Mouse (Mus musculus) kidney, embryonic 14.5 days (tissue): ENCODE measurements around the gene Sbf2. TPM values are rescaled to one million over a fixed set of nuclear protein-coding genes. Genes with fewer than 3 reads are reported as not detected.

ENCODE experiments used
- ATAC-seq: fragments of 200-750 bp; cut with Nextera tagmentation; 2 replicates; pipeline ENCODE4 v1.8.0; 2017; ENCODE audit warnings: moderate number of reproducible peaks, mild to moderate bottlenecking, moderate TSS enrichment, moderate library complexity; ENCODE audit not compliant: low FRiP score, low TSS enrichment
- H3K27ac ChIP-seq: fragments of 300-500 bp; sonication (generic); 2 replicates; pipeline ENCODE4 v1.5.1; 2014; ENCODE audit warnings: low read depth, mild to moderate bottlenecking, low read length, moderate library complexity, mixed read lengths
- H3K27me3 ChIP-seq: fragments of 300-500 bp; sonication (generic); 2 replicates; pipeline ENCODE4 v1.6.1; 2014; ENCODE audit warnings: mild to moderate bottlenecking, low read length; ENCODE audit not compliant: control insufficient read depth, insufficient read depth
- H3K36me3 ChIP-seq: fragments of 300-500 bp; sonication (generic); 2 replicates; pipeline ENCODE4 v1.6.1; 2014; ENCODE audit warnings: low read length, mixed read lengths; ENCODE audit not compliant: control insufficient read depth, insufficient read depth
- H3K4me1 ChIP-seq: fragments of 300-500 bp; sonication (generic); 2 replicates; pipeline ENCODE4 v1.6.1; 2014; ENCODE audit warnings: low read length, mixed read lengths; ENCODE audit not compliant: control insufficient read depth, insufficient read depth
- H3K4me2 ChIP-seq: fragments of 300-500 bp; sonication (generic); replicated peaks from 2 replicates; pipeline ENCODE4 v1.6.1; 2014; ENCODE audit warnings: low read depth, mild to moderate bottlenecking, low read length
- H3K4me3 ChIP-seq: fragments of 300-500 bp; sonication (generic); 2 replicates; pipeline ENCODE4 v1.5.1; 2014; ENCODE audit warnings: mild to moderate bottlenecking, low read length
- H3K9ac ChIP-seq: fragments of 300-500 bp; sonication (generic); 2 replicates; pipeline ENCODE4 v1.6.1; 2014; ENCODE audit warnings: low read depth, mild to moderate bottlenecking, low read length, moderate library complexity
- H3K9me3 ChIP-seq: fragments of 300-500 bp; sonication (generic); 2 replicates; pipeline ENCODE4 v1.6.1; 2016; ENCODE audit warnings: low read length; ENCODE audit not compliant: control insufficient read depth
- WGBS: fragments of 180-500 bp; shearing (Covaris S2); extraction: QIAGEN DNeasy Blood & Tissue Kit; methylation state at CpG from one replicate; pipeline ENCODE4 v1.1.7; 2014; 5-methylcytosine and 5-hydroxymethylcytosine counted together
- polyA plus RNA-seq: library from polyadenylated mRNA; unstranded; fragments of >200 nt; fragmentation: Nextera tagmentation; extraction: Ambion mirVana; gene quantifications from 2 replicates; pipeline ENCODE4 v1.2.1, GENCODE M21; 2014

Gene Sbf2
- polyA plus RNA-seq, 1 experiment from 2014 or later, result 44.6 TPM

DNA sequence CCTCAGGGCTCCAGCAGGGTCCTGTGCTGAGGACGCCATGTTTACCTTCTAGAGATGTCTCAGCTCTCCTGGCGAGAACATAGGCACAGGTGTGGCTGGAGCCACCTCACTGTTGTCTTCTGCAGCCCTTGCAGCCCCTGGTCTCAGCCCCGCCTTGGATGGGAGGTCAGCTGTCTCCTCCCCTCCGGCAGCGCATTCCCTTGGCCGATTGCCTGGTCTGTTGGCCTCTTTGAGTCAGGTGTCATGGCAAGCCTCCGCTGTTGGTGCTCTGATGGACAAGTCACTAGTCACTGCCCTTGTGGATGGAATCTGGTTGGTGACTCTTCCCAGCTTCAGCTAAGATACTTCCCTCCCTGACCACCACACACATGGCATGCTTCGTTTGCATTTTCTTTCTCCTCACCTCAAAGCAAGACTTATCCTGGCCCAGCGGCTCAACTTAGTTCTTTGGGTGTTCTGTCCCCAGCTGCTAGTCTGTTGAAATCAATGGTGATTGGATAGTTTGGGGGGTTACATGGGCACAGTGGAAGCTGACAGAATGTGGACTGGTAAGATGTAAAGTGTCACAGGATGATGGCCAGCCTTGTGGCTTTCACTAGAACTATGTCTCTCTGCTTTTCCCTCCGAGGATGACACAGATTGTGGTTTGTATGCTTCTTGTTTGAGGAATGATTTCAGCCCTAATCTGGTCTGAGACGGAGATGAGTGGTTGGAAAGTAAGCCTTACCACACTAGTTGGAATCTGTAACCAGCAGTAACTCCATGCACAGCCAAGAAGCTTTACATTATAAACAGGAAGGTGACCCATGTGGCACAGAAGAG lies 333.1 kb downstream of the Sbf2 start:
- Histone ChIP-seq H3K36me3 (peaks cover 35% of the 10 kb centered on the region), H3K4me1 (no peaks in the 10 kb centered on the region), H3K9ac (no peak overlapping the region), H3K9me3 (no peaks in the 10 kb centered on the region), H3K4me3 (no peak overlapping the region), H3K4me2 (no peak overlapping the region), H3K27ac (no peak overlapping the region), H3K27me3 (no peaks in the 10 kb centered on the region)
- WGBS, result 88% methylated on average over 11 of the region's 11 CpGs
- no peak for ATAC-seq

DNA sequence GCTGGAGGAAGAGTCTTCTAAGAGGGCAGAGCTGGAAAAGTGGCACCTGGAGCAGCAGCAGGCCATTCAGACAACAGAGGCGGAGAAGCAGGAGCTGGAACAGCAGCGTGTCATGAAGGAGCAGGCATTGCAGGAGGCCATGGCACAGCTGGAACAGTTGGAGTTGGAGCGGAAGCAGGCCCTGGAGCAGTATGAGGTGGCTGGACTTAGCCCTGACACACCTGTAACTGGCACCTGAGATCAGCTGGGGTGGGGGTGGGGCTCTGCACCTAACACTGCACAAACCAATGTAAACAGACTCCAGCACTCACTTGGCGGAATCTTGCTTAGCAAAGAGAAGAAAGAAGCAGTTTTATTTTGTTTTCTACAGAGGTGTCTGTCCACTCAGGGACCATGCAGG lies 335.5 kb downstream of the Sbf2 start:
- Histone ChIP-seq H3K9ac (no peak overlapping the region), H3K9me3 (no peaks in the 10 kb centered on the region), H3K4me2 (no peak overlapping the region), H3K27me3 (no peaks in the 10 kb centered on the region), H3K4me1 (no peaks in the 10 kb centered on the region), H3K27ac (no peak overlapping the region), H3K36me3 (peaks cover 56% of the 10 kb centered on the region), H3K4me3 (no peak overlapping the region)
- WGBS, result 91% methylated on average over 4 of the region's 4 CpGs
- ATAC-seq, result no peak

DNA sequence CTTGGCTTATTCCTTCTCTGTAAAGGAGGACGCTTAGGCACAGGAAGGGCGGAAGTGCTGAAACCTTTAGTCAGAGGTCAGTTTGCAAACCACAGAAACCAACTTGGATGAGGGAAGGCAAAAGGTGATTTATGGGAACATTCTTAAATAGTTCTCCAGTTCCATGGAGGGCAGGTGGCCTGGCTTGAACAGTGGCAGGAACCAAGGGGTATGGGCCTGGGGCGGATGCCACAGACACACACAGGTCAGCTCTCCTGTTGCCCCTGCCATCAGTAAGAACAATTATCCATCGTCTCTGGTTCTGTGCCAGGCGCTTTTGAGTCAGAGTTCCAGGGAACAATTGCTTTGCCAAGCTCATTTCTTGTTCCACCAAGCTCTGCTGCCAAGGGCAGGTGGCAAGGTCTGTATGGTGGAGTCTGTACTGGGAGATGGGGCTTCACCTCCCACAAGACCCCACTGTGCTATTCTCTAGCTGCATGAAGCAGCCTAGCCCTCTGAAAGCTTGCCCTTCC lies 336.9 kb downstream of the Sbf2 start:
- Histone ChIP-seq H3K4me3 (no peak overlapping the region), H3K36me3 (peaks cover 66% of the 10 kb centered on the region), H3K9ac (no peak overlapping the region), H3K27ac (no peak overlapping the region), H3K27me3 (no peaks in the 10 kb centered on the region), H3K4me1 (no peaks in the 10 kb centered on the region), H3K9me3 (no peaks in the 10 kb centered on the region), H3K4me2 (no peak overlapping the region)
- ATAC-seq, result no peak
- WGBS, result 77% methylated on average over 5 of the region's 5 CpGs

DNA sequence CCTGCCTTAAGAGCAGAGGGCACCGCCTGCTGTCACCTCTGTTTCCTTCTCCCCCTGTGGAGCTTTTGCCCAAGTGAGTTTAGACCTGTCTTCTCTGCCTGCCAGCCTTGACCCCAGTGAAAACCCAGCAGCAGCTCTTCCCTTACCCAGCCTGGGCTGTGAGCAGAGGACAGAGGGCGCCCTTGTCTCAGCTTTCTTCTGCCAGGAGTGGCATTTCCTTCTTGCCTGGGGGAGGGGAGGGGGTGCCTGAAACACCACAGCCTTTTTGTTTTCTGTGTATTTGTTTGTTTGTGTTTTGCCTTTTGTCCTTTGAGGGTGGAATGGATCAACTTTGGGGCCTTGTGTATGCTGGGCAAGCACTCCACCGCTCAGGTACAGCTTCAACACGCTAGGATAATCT lies 342.3 kb downstream of the Sbf2 start:
- Histone ChIP-seq H3K36me3 (peaks cover 46% of the 10 kb centered on the region), H3K9me3 (no peaks in the 10 kb centered on the region), H3K27me3 (no peaks in the 10 kb centered on the region), H3K27ac (peak overlapping the region; percentile 74), H3K4me2 (no peak overlapping the region), H3K9ac (no peak overlapping the region), H3K4me1 (no peaks in the 10 kb centered on the region; the same call in 1 of the 2 replicates), H3K4me3 (no peak overlapping the region)
- ATAC-seq, result peak; percentile 28; the same call in 1 of the 2 replicates
- WGBS, result 85% methylated on average over 4 of the region's 4 CpGs

DNA sequence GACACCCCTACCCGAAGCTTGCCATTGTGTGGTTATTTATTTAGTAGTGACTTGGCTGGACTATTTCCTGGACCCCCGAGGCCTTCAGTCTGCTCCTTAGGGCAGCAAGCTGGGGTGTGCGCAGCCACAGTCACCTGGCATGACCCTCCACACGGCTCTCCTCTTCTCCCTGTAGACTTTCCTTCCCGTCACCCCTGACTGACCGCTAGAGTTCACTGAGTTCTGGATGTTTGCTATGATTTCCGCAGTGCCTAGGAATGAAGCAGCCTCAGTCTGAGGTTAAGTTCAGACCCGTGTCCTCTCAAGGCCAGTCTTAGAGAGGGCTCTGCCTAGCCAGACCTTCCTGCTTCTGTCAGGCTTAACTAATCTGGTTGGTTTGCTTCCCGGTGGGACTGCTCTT lies 342.9 kb downstream of the Sbf2 start:
- Histone ChIP-seq H3K27ac (peak overlapping the region; percentile 74; the same call in 1 of the 2 replicates), H3K36me3 (peaks cover 46% of the 10 kb centered on the region), H3K9ac (no peak overlapping the region), H3K4me3 (no peak overlapping the region), H3K4me1 (no peaks in the 10 kb centered on the region; the same call in 1 of the 2 replicates), H3K4me2 (no peak overlapping the region), H3K27me3 (no peaks in the 10 kb centered on the region), H3K9me3 (no peaks in the 10 kb centered on the region)
- 32% methylated on average over 9 of the region's 9 CpGs for WGBS
- peak; percentile 75 for ATAC-seq

DNA sequence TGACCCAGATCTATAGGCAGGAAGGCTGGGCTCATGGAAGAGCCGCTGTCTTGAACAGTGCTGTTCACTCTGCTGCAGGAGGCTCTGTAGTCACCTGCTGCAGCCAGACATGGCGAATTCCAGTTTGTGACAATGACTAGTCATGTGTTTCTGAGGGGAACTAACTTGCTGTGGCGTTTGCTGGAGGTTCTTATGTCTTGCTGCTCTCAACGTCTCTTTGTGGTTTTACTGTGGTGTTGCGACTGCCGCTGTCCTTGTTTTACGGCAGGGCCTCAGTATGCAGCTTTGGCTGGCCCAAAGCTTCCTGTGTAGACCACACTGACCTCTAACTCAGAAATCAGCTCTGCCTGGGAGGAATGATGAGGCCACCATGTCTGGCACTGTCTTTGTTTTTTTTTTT lies 344.3 kb downstream of the Sbf2 start:
- Histone ChIP-seq H3K9me3 (no peaks in the 10 kb centered on the region), H3K4me1 (no peaks in the 10 kb centered on the region; the same call in 1 of the 2 replicates), H3K27ac (no peak overlapping the region), H3K4me3 (no peak overlapping the region), H3K4me2 (no peak overlapping the region), H3K36me3 (peaks cover 36% of the 10 kb centered on the region), H3K9ac (no peak overlapping the region), H3K27me3 (no peaks in the 10 kb centered on the region)
- ATAC-seq, result no peak
- 81% methylated on average over 7 of the region's 7 CpGs for WGBS

DNA sequence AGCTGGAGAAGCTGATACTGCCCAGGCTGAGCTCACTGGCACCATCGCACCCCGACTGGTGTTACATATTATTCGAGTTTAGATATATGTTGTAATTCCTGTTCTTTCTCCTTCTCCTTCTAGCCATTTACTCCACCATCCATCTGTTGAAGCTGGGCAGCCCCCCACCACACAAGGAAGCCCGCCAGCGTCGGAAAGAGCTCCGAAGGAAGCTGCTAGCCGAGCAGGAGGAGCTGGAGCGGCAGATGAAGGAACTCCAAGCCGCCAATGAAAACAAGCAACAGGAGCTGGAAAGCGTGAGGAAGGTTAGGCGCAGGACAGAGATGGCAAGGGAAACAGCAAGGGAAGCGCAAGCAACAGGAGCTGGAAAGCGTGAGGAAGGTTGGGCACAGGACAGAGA lies 344.9 kb downstream of the Sbf2 start:
- Histone ChIP-seq H3K4me3 (no peak overlapping the region), H3K4me1 (no peaks in the 10 kb centered on the region; the same call in 1 of the 2 replicates), H3K9ac (no peak overlapping the region), H3K4me2 (no peak overlapping the region), H3K9me3 (no peaks in the 10 kb centered on the region), H3K36me3 (peaks cover 30% of the 10 kb centered on the region), H3K27ac (no peak overlapping the region), H3K27me3 (no peaks in the 10 kb centered on the region)
- ATAC-seq, result no peak
- 85% methylated on average over 14 of the region's 14 CpGs for WGBS

DNA sequence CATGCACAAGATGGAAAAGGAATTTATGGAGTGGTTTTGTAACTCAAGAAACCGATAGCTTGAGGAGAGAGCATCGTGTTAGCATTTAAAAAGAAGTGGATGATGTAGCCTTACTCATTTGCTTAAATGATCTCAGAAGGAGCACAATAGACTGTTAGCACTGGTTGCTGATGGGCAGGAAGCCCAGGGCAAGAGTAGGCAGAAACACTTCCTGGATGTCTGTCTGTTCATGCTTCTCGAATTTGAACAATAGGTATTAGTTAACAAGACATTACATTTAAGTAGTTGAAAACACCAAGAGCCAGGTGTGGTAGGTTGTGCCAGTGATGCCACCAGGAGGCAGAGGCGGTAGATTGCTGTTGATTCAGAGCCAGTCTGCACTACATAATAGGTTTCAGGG lies 346.2 kb downstream of the Sbf2 start:
- no peak overlapping the region for H3K27ac ChIP-seq
- no peaks in the 10 kb centered on the region for H3K27me3 ChIP-seq
- no peak overlapping the region for H3K9ac ChIP-seq
- ATAC-seq, result no peak
- 86% methylated on average over 4 of the region's 4 CpGs for WGBS
- peaks cover 19% of the 10 kb centered on the region; the same call in 1 of the 2 replicates for H3K36me3 ChIP-seq
- no peaks in the 10 kb centered on the region; the same call in 1 of the 2 replicates for H3K4me1 ChIP-seq
- no peak overlapping the region for H3K4me3 ChIP-seq
- H3K9me3 ChIP-seq, result no peaks in the 10 kb centered on the region
- H3K4me2 ChIP-seq, result no peak overlapping the region

DNA sequence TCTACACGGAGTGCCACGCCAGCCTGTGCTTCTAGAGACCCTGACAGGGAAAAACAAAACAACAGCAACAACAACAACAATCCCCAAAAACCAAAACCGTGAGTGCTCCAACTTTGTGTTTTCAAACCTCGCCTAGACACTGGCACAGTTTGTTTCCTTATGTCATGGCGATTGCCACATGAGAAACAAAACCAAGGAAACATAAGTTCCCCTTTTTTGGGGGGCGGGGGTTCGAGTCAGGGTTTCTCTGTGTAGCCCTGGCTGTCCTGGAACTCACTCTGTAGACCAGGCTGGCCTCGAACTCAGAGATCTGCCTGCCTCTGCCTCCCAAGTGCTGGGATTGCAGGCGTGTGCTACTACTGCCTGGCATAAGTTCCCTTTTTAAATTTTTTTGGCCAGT lies 346.7 kb downstream of the Sbf2 start:
- H3K4me1 ChIP-seq, result no peaks in the 10 kb centered on the region; the same call in 1 of the 2 replicates
- no peak overlapping the region for H3K27ac ChIP-seq
- no peaks in the 10 kb centered on the region for H3K9me3 ChIP-seq
- no peaks in the 10 kb centered on the region for H3K27me3 ChIP-seq
- WGBS, result 90% methylated on average over 9 of the region's 9 CpGs
- no peak for ATAC-seq
- H3K36me3 ChIP-seq, result peaks cover 14% of the 10 kb centered on the region; the same call in 1 of the 2 replicates
- no peak overlapping the region for H3K4me2 ChIP-seq
- no peak overlapping the region for H3K4me3 ChIP-seq
- no peak overlapping the region for H3K9ac ChIP-seq
